Mouse (Mus musculus): ENCODE data around the gene Nsf. TPM values are rescaled to one million over a fixed set of nuclear protein-coding genes. Genes with fewer than 3 reads are reported as not detected.

Gene Nsf
- polyA plus RNA-seq, 1 experiment = 37.5 TPM

DNA sequence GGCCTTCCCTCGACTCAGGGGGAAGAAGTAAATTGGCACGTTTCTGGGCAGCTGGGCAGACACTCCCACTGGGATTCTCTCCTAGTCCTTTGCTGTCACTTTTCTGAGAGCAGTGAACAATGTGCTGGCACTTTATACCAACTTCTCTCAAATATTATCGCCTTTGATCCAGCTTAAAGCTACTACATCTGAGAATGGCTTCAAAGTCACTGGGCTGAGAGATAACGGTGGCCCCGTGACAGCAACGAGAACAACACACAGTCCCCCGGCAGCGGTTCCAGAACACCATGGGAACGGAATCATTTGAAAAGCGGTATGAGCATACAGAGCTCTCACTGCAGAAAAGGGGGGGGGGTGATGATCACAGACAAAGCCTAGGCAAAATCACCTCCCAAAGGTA lies 31.0 kb downstream of the Nsf start:
- TF ChIP-seq POLR2A (IDR thresholded peaks at IDR 0.05; ENCODE audit: low read depth, low read length) = no peak
- no peak for TF ChIP-seq CTCF (IDR thresholded peaks at IDR 0.05; ENCODE audit: borderline replicate concordance, insufficient read depth, low read length)
- no peak overlapping the region for H3K4me3 ChIP-seq (ENCODE audit: insufficient read depth, low read length)
- H3K27ac ChIP-seq (ENCODE audit: insufficient read depth, low read length) = no peak overlapping the region
- no peaks in the 10 kb centered on the region for H3K4me1 ChIP-seq (ENCODE audit: control insufficient read depth, insufficient read depth, low read length)

DNA sequence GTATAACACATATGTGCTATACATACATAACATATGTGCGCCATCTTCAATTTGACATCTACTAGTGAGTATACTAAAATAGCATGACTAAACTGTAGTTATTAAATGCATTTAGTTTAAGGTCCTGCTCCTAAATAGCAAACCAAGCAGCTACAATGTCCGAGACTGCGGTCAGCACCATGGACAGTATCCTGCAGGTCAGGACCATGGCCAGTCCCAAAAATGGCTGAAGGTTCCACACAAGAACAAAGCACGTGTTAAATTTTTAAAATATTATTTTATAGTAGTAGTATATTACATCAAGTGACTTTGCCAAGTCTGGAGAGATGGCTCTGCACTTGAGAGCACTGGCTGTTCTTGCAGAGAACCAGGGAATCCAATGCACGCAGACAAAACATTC lies 33.2 kb downstream of the Nsf start:
- H3K4me1 ChIP-seq (ENCODE audit: control insufficient read depth, insufficient read depth, low read length) = no peaks in the 10 kb centered on the region
- no peak overlapping the region for H3K27ac ChIP-seq (ENCODE audit: insufficient read depth, low read length)
- H3K4me3 ChIP-seq (ENCODE audit: insufficient read depth, low read length) = no peak overlapping the region
- TF ChIP-seq CTCF (IDR thresholded peaks at IDR 0.05; ENCODE audit: borderline replicate concordance, insufficient read depth, low read length) (no peak), POLR2A (IDR thresholded peaks at IDR 0.05; ENCODE audit: low read depth, low read length) (no peak)

DNA sequence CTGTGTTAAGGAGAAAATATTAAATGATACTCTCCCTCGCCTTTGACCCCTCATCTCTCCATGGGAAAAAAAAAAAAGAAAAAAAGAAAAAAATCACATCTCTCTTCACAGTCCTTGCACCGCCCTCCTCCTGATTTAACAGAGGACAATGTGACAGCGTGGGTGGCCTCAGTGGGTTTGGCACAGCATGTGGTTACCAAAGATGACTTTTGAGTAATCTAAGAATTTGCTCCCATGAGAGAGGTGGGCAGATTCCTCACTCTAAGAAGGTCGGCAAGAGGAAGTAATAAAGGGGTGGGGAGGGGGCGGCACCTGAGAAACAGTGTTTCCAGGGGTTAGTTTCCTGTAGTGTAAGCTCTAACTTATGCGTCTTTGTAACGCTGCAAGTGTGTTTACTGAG lies 37.0 kb downstream of the Nsf start:
- no peak for TF ChIP-seq POLR2A (IDR thresholded peaks at IDR 0.05; ENCODE audit: low read depth, low read length)
- TF ChIP-seq CTCF (IDR thresholded peaks at IDR 0.05; ENCODE audit: borderline replicate concordance, insufficient read depth, low read length) = no peak
- Histone ChIP-seq H3K27ac (ENCODE audit: insufficient read depth, low read length) (no peak overlapping the region), H3K4me3 (ENCODE audit: insufficient read depth, low read length) (no peak overlapping the region), H3K4me1 (ENCODE audit: control insufficient read depth, insufficient read depth, low read length) (no peaks in the 10 kb centered on the region)

DNA sequence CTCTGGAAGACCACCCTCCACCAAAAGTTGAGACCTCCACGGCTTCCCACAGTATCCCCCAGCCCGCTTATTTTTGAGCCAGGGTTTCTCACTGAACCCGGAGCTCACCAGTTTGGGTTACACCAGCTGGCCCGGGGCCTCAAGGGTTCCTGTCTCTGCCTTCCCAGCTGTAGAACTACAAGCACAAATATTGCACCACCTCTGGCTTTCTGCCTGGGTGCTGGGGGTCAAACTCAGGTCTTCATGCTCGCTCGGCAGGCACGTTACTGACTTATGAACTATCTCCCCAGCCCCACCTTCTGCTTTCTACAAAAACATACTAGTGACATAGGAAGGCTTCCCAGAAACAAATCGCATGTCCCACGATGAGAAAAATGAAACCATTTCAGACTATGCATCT lies 38.2 kb downstream of the Nsf start:
- no peak for TF ChIP-seq POLR2A (IDR thresholded peaks at IDR 0.05; ENCODE audit: low read depth, low read length)
- TF ChIP-seq CTCF (IDR thresholded peaks at IDR 0.05; ENCODE audit: borderline replicate concordance, insufficient read depth, low read length) = no peak
- no peak overlapping the region for H3K27ac ChIP-seq (ENCODE audit: insufficient read depth, low read length)
- H3K4me3 ChIP-seq (ENCODE audit: insufficient read depth, low read length) = no peak overlapping the region
- no peaks in the 10 kb centered on the region for H3K4me1 ChIP-seq (ENCODE audit: control insufficient read depth, insufficient read depth, low read length)

DNA sequence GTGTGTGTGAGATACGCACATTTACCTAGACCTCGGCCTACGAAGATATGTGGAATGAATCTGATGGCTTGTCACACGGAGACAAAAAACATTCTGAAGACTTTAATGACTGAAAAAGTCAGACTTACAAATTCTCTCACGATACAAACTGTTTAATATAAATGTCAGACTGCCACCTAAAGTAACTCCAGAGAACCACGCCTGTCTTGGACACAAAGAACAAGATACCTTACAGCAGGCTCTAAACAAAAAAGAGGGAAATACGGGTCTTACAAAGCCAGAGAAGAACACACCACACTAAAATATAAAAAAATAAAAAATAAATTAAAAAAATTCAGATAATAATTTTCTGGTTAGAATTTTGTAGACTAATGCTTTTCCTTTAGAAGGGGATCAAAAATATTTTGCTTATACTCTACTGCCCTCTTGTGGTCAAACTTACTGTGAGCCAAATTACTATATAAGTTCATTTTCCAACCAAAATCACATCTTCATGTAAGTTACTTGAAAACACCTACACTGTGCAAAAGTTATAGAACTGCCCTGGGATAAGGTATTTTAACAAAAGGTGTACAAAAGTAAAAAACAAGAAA lies 42.8 kb downstream of the Nsf start:
- Histone ChIP-seq H3K4me1 (ENCODE audit: control insufficient read depth, insufficient read depth, low read length) (no peaks in the 10 kb centered on the region), H3K4me3 (ENCODE audit: insufficient read depth, low read length) (no peak overlapping the region), H3K27ac (ENCODE audit: insufficient read depth, low read length) (no peak overlapping the region)
- no peak for TF ChIP-seq POLR2A (IDR thresholded peaks at IDR 0.05; ENCODE audit: low read depth, low read length)
- TF ChIP-seq CTCF (IDR thresholded peaks at IDR 0.05; ENCODE audit: borderline replicate concordance, insufficient read depth, low read length) = no peak

DNA sequence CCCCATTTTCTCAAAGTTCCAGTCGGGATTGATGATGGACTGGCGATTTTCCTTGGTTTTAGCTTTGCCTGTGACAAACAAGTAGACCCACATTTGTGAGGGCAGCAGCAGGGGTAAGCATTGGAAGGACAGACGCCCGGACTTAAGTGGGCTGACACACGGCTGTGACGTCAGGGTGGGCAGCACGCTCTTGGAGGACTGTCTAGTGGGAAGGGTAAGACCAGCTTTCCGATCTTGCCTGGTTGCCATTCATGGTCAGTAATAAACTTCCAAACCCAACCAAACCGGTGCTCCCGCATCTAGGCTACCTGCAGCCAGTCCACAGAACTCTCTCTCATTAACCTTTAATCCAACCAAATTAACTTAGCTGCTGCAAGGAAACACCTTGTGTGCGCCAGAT lies 43.3 kb downstream of the Nsf start:
- H3K4me1 ChIP-seq (ENCODE audit: control insufficient read depth, insufficient read depth, low read length) = 0 out of 2 replicates have a peak, but pooled peaks cover 3% of the 10 kb centered on the region
- TF ChIP-seq POLR2A (IDR thresholded peaks at IDR 0.05; ENCODE audit: low read depth, low read length) (no peak), CTCF (IDR thresholded peaks at IDR 0.05; ENCODE audit: borderline replicate concordance, insufficient read depth, low read length) (no peak)
- H3K4me3 ChIP-seq (ENCODE audit: insufficient read depth, low read length) = no peak overlapping the region
- H3K27ac ChIP-seq (ENCODE audit: insufficient read depth, low read length) = no peak overlapping the region

DNA sequence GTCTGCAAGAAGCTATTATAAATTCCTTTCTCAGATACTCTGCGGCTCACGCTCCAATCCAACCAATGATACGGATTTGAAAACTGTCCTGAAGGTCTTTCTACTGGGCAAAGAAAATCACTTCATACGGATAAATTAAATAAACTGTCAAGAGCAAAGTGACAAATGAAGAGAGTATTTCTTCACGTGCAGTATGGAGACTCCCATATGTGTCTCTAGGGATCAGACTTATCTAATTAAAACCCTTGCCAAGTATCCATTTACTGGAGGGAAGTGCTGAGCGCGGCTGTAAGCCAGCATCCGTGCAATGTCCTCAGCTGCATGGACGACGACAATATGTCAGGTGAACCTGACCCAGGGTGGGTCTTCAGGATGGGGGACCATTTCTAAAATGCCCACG lies 44.0 kb downstream of the Nsf start:
- no peak for TF ChIP-seq CTCF (IDR thresholded peaks at IDR 0.05; ENCODE audit: borderline replicate concordance, insufficient read depth, low read length)
- TF ChIP-seq POLR2A (IDR thresholded peaks at IDR 0.05; ENCODE audit: low read depth, low read length) = no peak
- no peak overlapping the region for H3K27ac ChIP-seq (ENCODE audit: insufficient read depth, low read length)
- no peak overlapping the region for H3K4me3 ChIP-seq (ENCODE audit: insufficient read depth, low read length)
- H3K4me1 ChIP-seq (ENCODE audit: control insufficient read depth, insufficient read depth, low read length) = 0 out of 2 replicates have a peak, but pooled peaks cover 3% of the 10 kb centered on the region

DNA sequence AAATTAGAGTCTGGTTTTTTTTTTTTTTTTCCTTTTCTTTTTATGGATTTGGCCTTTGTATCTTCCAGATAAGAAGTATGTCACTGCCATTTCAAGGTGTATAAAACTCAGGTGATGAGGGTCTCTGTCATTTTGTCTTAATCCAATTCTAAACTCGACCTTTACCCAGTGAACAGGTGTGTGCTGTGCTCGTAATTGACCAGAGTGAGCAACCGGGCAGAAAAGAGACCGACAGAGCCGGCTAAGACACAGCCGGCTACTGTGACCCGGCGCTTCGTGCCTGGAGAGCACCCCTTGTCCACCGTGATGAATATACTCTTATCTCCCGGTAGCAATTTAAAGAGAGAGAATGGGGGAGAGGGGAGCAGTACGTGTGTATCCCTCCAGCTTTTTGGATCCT lies 44.5 kb downstream of the Nsf start:
- no peak for TF ChIP-seq POLR2A (IDR thresholded peaks at IDR 0.05; ENCODE audit: low read depth, low read length)
- TF ChIP-seq CTCF (IDR thresholded peaks at IDR 0.05; ENCODE audit: borderline replicate concordance, insufficient read depth, low read length) = no peak
- Histone ChIP-seq H3K27ac (ENCODE audit: insufficient read depth, low read length) (no peak overlapping the region), H3K4me3 (ENCODE audit: insufficient read depth, low read length) (no peak overlapping the region), H3K4me1 (ENCODE audit: control insufficient read depth, insufficient read depth, low read length) (0 out of 2 replicates have a peak, but pooled peaks cover 3% of the 10 kb centered on the region)

DNA sequence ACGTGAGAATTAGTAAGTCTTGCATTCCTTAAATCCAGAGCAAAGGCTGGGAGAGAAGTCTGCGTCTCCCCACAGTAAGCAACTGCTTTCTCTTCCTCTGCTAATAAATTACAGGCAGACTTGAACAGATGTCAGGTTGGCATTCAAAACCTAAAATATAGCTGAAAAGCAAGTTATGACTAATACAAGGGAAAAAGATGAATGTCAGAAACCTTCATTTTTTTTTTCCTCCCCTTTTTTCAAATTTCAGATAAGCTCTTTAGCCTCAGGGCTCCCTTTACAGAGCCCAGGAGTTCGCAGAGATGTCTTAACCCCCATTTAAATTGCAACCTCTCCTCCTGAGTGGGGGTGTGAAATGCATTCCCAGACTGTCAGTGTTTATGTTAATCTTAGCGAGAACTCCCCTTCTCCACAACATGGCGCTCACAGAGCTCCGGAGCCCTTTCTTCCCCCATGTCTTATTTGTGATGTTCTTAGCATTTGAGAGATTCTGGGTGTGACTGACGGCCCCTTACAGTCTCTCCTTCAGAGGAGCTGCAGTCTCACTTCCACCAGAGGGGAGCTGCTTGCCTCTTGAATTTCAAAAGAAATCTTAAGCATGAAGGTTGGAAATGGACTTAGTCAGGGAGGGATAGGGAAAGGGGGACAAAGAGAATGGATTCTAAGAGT lies 47.7 kb downstream of the Nsf start:
- Histone ChIP-seq H3K27ac (ENCODE audit: insufficient read depth, low read length) (no peak overlapping the region), H3K4me1 (ENCODE audit: control insufficient read depth, insufficient read depth, low read length) (0 out of 2 replicates have a peak, but pooled peaks cover 3% of the 10 kb centered on the region), H3K4me3 (ENCODE audit: insufficient read depth, low read length) (no peak overlapping the region)
- no peak for TF ChIP-seq POLR2A (IDR thresholded peaks at IDR 0.05; ENCODE audit: low read depth, low read length)
- no peak for TF ChIP-seq CTCF (IDR thresholded peaks at IDR 0.05; ENCODE audit: borderline replicate concordance, insufficient read depth, low read length)

DNA sequence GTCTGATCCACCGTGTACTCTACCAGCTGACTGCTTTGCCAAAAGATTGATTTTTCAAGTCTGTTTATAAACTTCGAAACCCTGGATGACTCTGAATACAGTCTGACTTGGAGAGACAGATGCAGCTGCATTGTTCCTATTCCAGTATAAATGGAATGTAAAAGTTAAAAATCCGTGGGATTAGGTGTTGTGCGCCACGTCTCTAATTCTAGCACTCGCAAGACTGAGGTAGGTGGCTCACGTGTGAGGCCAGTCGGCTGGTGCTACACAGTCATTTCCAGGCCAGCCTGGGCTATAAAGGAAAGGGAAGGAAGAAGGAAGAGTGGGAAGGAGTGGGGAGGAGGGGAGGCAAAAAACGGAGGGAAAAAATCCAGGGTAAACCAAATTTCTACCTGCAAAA lies 48.4 kb downstream of the Nsf start:
- Histone ChIP-seq H3K4me1 (ENCODE audit: control insufficient read depth, insufficient read depth, low read length) (peaks cover 3% of the 10 kb centered on the region; the same call in 1 of the 2 replicates), H3K27ac (ENCODE audit: insufficient read depth, low read length) (no peak overlapping the region), H3K4me3 (ENCODE audit: insufficient read depth, low read length) (no peak overlapping the region)
- TF ChIP-seq POLR2A (IDR thresholded peaks at IDR 0.05; ENCODE audit: low read depth, low read length) (no peak), CTCF (IDR thresholded peaks at IDR 0.05; ENCODE audit: borderline replicate concordance, insufficient read depth, low read length) (no peak)

Data from embryonic fibroblast, embryonic 13.5 days (primary cell).